Mouse (Mus musculus): ENCODE data around the gene Gm10959. TPM values are rescaled to one million over a fixed set of nuclear protein-coding genes. Genes with fewer than 3 reads are reported as not detected.
"Not testable (repeated sequence)": the region's sequence is repeated elsewhere in the genome, so short reads cannot be mapped to it uniquely, and the experiment has no call there.

Gm10959 gene
- not detected in 2 replicates for polyA plus RNA-seq (2011; ENCODE audit: insufficient read length, low read depth, missing spikeins)

GRCm38 (mm10) chr3:122919260-122919659 lies at the start of gene Gm10959:
Gene Gm10959 (minus strand): TSS chr3:122919360.
- H3K27ac ChIP-seq (ENCODE audit: insufficient read depth, low read length) = no peak within 1 kb of the TSS
- no peaks in the 10 kb centered on the region for H3K4me1 ChIP-seq (ENCODE audit: control insufficient read depth, insufficient read depth, low read length)
- no peak for TF ChIP-seq CTCF (IDR thresholded peaks at IDR 0.05; ENCODE audit: borderline replicate concordance, insufficient read depth, low read length)
- TF ChIP-seq POLR2A (IDR thresholded peaks at IDR 0.05; ENCODE audit: low read depth, low read length) = no peak
- no peak within 1 kb of the TSS for H3K4me3 ChIP-seq (ENCODE audit: insufficient read depth, low read length)

GRCm38 (mm10) chr3:122968391-122968790 lies 49.2 kb upstream of the Gm10959 start:
- Histone ChIP-seq H3K4me3 (ENCODE audit: insufficient read depth, low read length) (no peak overlapping the region), H3K27ac (ENCODE audit: insufficient read depth, low read length) (no peak overlapping the region), H3K4me1 (ENCODE audit: control insufficient read depth, insufficient read depth, low read length) (no peaks in the 10 kb centered on the region)
- TF ChIP-seq CTCF (IDR thresholded peaks at IDR 0.05; ENCODE audit: borderline replicate concordance, insufficient read depth, low read length) (no peak), POLR2A (IDR thresholded peaks at IDR 0.05; ENCODE audit: low read depth, low read length) (no peak)

GRCm38 (mm10) chr3:122964301-122964700 lies 45.1 kb upstream of the Gm10959 start:
- H3K4me1 ChIP-seq (ENCODE audit: control insufficient read depth, insufficient read depth, low read length) = no peaks in the 10 kb centered on the region
- no peak overlapping the region for H3K27ac ChIP-seq (ENCODE audit: insufficient read depth, low read length)
- H3K4me3 ChIP-seq (ENCODE audit: insufficient read depth, low read length) = no peak overlapping the region
- TF ChIP-seq POLR2A (IDR thresholded peaks at IDR 0.05; ENCODE audit: low read depth, low read length) (no peak), CTCF (IDR thresholded peaks at IDR 0.05; ENCODE audit: borderline replicate concordance, insufficient read depth, low read length) (no peak)

- TF ChIP-seq CTCF (IDR thresholded peaks at IDR 0.05; ENCODE audit: borderline replicate concordance, insufficient read depth, low read length) (no peak), POLR2A (IDR thresholded peaks at IDR 0.05; ENCODE audit: low read depth, low read length) (no peak)
- H3K27ac ChIP-seq (ENCODE audit: insufficient read depth, low read length) = no peak overlapping the region
- H3K4me3 ChIP-seq (ENCODE audit: insufficient read depth, low read length) = no peak overlapping the region
Observed at GRCm38 (mm10) chr3:122950129-122950528, 31.0 kb upstream of the Gm10959 start.

GRCm38 (mm10) chr3:122943387-122943890 lies 24.3 kb upstream of the Gm10959 start:
- TF ChIP-seq CTCF (IDR thresholded peaks at IDR 0.05; ENCODE audit: borderline replicate concordance, insufficient read depth, low read length) (no peak), POLR2A (IDR thresholded peaks at IDR 0.05; ENCODE audit: low read depth, low read length) (no peak)
- Histone ChIP-seq H3K4me1 (ENCODE audit: control insufficient read depth, insufficient read depth, low read length) (0 out of 2 replicates have a peak, but pooled peaks cover 2% of the 10 kb centered on the region), H3K4me3 (ENCODE audit: insufficient read depth, low read length) (no peak overlapping the region), H3K27ac (ENCODE audit: insufficient read depth, low read length) (peak overlapping the region; percentile 43)

More at GRCm38 (mm10) chr3:122950129-122950528, 31.0 kb upstream of the Gm10959 start:
- H3K4me1 ChIP-seq (ENCODE audit: control insufficient read depth, insufficient read depth, low read length) = no peaks in the 10 kb centered on the region

- TF ChIP-seq POLR2A (IDR thresholded peaks at IDR 0.05; ENCODE audit: low read depth, low read length) (no peak), CTCF (IDR thresholded peaks at IDR 0.05; ENCODE audit: borderline replicate concordance, insufficient read depth, low read length) (no peak)
- no peak overlapping the region for H3K4me3 ChIP-seq (ENCODE audit: insufficient read depth, low read length)
- H3K4me1 ChIP-seq (ENCODE audit: control insufficient read depth, insufficient read depth, low read length) = 0 out of 2 replicates have a peak, but pooled peaks cover 2% of the 10 kb centered on the region
- H3K27ac ChIP-seq (ENCODE audit: insufficient read depth, low read length) = no peak overlapping the region
Observed at GRCm38 (mm10) chr3:122939215-122939614, 20.1 kb upstream of the Gm10959 start.

GRCm38 (mm10) chr3:122937176-122937575 lies 18.0 kb upstream of the Gm10959 start:
- H3K4me3 ChIP-seq (ENCODE audit: insufficient read depth, low read length); H3K4me1 ChIP-seq (ENCODE audit: control insufficient read depth, insufficient read depth, low read length); H3K27ac ChIP-seq (ENCODE audit: insufficient read depth, low read length): not testable (repeated sequence)

- no peak overlapping the region for H3K27ac ChIP-seq (ENCODE audit: insufficient read depth, low read length)
- H3K4me3 ChIP-seq (ENCODE audit: insufficient read depth, low read length) = no peak overlapping the region
- H3K4me1 ChIP-seq (ENCODE audit: control insufficient read depth, insufficient read depth, low read length) = no peaks in the 10 kb centered on the region
- TF ChIP-seq CTCF (IDR thresholded peaks at IDR 0.05; ENCODE audit: borderline replicate concordance, insufficient read depth, low read length) = no peak
- TF ChIP-seq POLR2A (IDR thresholded peaks at IDR 0.05; ENCODE audit: low read depth, low read length) = no peak
Observed at GRCm38 (mm10) chr3:122932466-122932865, 13.3 kb upstream of the Gm10959 start.

- Histone ChIP-seq H3K4me3 (ENCODE audit: insufficient read depth, low read length) (no peak overlapping the region), H3K4me1 (ENCODE audit: control insufficient read depth, insufficient read depth, low read length) (peaks cover 6% of the 10 kb centered on the region; the same call in 1 of the 2 replicates), H3K27ac (ENCODE audit: insufficient read depth, low read length) (no peak overlapping the region)
- TF ChIP-seq CTCF (IDR thresholded peaks at IDR 0.05; ENCODE audit: borderline replicate concordance, insufficient read depth, low read length) (no peak), POLR2A (IDR thresholded peaks at IDR 0.05; ENCODE audit: low read depth, low read length) (no peak)
Observed at GRCm38 (mm10) chr3:122929723-122930122, 10.6 kb upstream of the Gm10959 start.

- H3K27ac ChIP-seq (ENCODE audit: insufficient read depth, low read length) = peak within 1 kb of the TSS; percentile 75
- H3K4me3 ChIP-seq (ENCODE audit: insufficient read depth, low read length) = peak within 1 kb of the TSS; percentile 79
- H3K4me1 ChIP-seq (ENCODE audit: control insufficient read depth, insufficient read depth, low read length) = peaks cover 6% of the 10 kb centered on the region; the same call in 1 of the 2 replicates
- TF ChIP-seq CTCF (IDR thresholded peaks at IDR 0.05; ENCODE audit: borderline replicate concordance, insufficient read depth, low read length) (no peak), POLR2A (IDR thresholded peaks at IDR 0.05; ENCODE audit: low read depth, low read length) (peak; percentile 91)
Observed at GRCm38 (mm10) chr3:122924009-122924914, 5.1 kb upstream of the Gm10959 start, which contains the start of gene 1810037I17Rik. Gene 1810037I17Rik (plus strand): TSS chr3:122924203.
